Comparison of ENCODE assay signal across 21 mouse cellular contexts in the genomic region with DNA sequence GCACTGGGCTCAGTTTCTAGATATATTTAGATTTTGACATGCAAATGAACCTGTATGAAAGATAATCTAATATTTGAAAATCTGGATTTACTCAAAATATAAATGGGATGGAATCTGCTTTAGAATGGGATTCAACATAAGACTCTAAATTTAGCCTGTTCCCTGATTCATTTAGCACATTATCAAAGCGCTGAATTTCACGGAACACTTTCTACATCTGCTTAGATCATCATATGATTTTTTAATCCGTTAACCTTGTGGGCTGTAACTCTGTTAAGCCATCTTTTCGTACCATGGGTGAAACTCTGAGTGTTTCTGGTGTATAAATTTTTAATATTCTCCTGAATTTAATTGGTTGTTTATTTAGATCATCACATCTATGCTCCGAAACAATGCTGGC.
DNase-seq lines count a peak whose midpoint lies in the region; ATAC-seq and TF ChIP-seq lines count a peak whose summit lies in the region.
"Had no signal": no experiment of that assay in that cellular context is flagged by ENCODE, and none has a peak within 500 bp of the region (broad histone marks: within the 10 kb centered on the region; RNA-seq: fewer than 3 reads in every experiment).

No protein-coding gene starts in this region.

- intact Hi-C loops in left cerebral cortex, adult 2 months (cut with DNase I), result no loop called here

- no peak for TF ChIP-seq CTCF in left cerebral cortex, adult 2 months (IDR thresholded peaks at IDR 0.05)

- ATAC-seq in frontal cortex, adult (ENCODE audit: low TSS enrichment), result peak; percentile 59
- ATAC-seq: CD4-positive, CD25-positive, alpha-beta regulatory T cell, adult 4 months; forebrain, embryonic 13.5 days; forebrain, embryonic 15.5 days; forebrain, postnatal 0 days; Patski had no signal

- peak overlapping the region; percentile 50 for H3K27ac ChIP-seq in left cerebral cortex, adult 2 months
- H3K27ac ChIP-seq: embryonic facial prominence, embryonic 10.5 days; embryonic facial prominence, embryonic 12.5 days; forebrain, embryonic 13.5 days; forebrain, embryonic 15.5 days had no signal

- no peak for DNase-seq in frontal cortex, postnatal 14 days (ENCODE audit: low spot score in 2 of 2)
- no peak for DNase-seq in left cerebral cortex, adult 2 months (ENCODE audit: extremely low spot score in 1 of 2, low spot score in 2 of 2)
- DNase-seq in left cerebral cortex, adult 9 months (ENCODE audit: low spot score in 2 of 2), result no peak
- no peak for DNase-seq in T-cell, adult 2 months (ENCODE audit: low spot score)
- DNase-seq: adrenal gland, adult 2 months; adrenal gland, postnatal 10 days; adrenal gland, postnatal 25 days; B cell, adult 2 months; cerebellum, adult 11-12 months; cerebellum, adult 2 months; cerebellum, adult 9-10 months; cerebellum, postnatal 10 days; cerebellum, postnatal 25 days; forebrain, postnatal 0 days had no signal

- H3K4me3 ChIP-seq in left cerebral cortex, adult 2 months, result no peak overlapping the region
- H3K4me3 ChIP-seq: embryonic facial prominence, embryonic 10.5 days; embryonic facial prominence, embryonic 12.5 days; forebrain, embryonic 13.5 days; forebrain, embryonic 15.5 days had no signal
